Mouse (Mus musculus): ENCODE results near the gene Fzr1.

The Fzr1 gene

DNA sequence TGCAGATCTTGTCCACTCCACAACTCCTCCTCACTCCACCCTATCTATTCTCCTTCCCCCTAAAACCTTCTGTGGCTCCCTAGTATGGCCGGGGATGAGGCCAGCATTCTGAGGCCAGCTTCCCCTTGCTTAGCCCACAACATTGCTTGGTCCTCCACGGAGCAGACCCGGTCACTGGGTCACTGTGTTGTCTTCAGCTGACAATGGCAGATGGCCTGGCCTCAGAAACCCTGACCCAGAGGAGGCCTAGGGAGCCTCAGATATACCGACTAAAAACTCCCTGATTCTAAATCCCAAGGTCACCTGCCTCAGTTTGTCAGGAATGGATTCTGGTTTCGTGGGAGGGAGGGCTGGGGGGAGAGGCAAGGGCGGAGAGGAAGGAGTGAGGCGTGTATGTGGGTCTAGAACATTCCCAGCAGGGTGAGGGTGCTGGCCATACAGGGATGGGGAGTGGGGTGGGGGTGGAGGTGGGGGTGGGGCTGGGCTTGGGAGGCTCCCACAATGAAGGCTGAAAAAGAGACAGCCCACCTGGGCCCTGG lies 24.0 kb upstream of the Fzr1 start:
- DNase-seq (ENCODE audit: low read depth, low spot score) = no peak

DNA sequence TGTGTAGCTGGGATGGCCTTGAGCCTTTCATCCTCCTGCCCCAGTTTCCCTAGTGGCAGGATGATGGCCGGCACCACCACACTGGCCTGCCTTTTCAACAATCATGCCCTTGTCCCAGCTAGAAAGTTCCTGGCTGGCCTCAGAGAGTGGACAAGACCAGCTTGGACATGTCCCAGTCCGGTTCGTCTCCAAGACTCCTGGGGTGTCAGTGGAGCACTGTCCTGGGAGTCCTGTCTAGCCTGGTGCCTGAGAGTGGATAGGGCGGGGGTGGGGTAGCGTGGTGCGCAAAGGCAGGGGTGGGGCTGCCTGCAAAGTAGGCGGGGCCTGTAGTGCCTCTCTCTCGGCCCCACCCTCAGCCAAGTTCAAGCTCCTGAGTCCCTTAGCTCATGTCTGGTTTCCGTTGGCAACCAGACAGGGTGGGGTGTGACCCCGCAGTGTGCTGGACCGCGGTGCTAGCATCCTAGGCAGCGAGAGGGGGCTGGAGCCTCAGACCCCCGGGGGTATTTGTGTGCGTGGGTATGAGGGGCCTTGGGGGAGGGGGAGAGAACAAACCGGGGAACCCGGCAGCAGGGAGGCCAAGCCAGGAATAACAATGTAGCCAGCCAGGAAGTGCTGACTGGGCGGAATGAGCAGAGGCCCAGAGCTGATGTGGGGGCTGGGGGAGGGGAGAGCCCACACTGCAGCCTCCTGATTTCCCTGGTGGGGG lies 23.4 kb upstream of the Fzr1 start:
- DNase-seq (ENCODE audit: low read depth, low spot score) = peak; percentile 57

DNA sequence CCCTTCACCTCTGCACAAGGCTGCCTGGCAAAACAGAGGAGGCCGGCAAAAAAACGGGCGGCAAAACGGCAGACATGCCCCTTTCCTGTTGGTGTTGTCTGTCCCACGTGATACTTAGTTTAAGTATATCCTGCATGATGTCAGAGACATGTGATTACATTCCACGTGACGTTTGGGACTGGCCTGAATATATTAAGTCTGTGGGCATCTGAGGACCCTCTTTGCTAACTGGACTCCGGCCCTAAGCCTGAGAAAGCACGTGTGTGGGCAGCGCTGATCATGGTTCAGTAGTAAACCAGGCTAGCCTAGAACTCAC lies 22.8 kb upstream of the Fzr1 start:
- DNase-seq (ENCODE audit: low read depth, low spot score) = no peak

DNA sequence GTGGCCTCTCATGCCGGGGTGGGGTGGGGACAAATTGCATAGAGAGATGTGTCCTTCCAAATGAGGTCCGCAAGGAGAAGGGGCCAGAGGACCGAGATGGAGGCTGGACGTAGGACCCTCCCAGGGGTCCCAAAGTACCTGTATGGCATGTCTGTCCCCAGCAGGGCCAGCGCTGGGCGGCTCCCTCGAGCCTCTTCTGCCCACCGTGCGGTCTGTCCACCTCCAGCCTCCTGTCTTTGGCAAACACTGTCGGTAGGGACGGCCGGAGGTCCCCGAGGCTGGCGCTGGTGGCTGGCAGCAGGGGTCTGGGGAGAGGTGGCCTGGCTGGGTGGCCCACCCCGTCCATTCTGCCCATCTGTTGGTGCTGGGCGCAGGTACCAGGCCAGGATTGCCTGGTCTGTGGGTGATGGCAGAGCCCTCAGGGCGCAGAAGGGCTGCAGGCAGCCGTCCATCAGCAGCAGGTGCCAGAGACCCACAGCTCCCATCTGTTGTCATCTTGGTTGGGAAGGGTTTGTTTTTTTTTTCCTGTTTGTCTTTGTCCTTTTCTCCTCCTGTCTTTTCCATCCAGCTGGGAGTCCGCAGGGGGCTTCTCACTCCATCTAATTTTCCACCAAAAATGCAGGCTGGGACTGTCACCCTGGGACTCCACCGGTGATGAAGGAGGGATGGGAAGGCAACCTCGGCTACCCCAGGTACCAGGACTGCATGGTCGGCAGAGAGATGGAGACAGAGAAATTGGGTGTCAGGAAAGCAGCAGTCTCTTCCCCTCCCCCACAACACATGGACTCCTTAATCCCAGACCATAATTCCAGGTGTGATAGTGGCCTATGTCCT lies 22.3 kb upstream of the Fzr1 start:
- no peak for DNase-seq (ENCODE audit: low read depth, low spot score)

DNA sequence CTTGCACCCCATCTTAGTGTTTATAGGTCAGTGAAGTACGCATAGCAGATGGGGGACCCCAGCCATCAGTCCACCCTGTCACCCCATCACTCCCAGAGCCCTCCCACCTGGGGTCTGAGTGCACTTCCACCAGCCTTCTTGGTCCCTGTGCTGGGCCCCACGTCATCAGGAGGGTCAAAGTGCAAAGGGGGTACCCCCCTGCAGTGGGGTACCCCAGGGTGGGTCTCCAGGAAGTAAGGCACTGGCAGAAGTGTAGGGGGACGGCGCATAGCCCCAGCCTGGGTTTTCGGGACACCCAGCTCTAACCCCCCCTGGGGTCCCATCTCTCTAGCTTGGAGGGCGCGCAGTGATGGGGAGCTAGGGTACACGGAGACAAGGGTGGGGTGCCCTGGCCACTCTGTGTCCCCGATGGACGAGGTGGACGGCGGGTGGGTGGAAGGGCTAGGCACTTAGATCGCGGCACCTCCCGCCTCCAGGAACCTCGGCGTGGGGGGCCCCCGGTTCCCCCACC lies 21.5 kb upstream of the Fzr1 start:
- no peak for DNase-seq (ENCODE audit: low read depth, low spot score)

DNA sequence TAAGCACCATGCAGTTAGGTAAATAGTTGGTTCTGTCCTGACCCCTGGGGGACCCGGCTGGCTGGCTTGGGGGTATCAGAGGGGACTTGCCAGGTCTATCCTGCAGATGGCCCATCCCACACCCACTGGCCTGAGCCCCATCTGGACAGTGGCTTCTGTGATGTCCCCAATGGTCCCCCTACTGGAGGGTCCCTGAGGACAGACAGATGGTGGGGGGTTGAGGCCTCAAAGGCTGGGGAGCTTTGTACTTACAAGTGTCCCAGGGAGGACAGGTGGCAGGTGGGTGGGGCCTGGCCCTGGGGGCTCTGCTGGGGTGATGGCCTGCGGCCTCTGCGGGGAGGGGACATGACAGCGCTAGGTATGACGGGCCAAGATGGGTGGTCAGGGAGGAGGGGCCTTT lies 21.0 kb upstream of the Fzr1 start:
- no peak for DNase-seq (ENCODE audit: low read depth, low spot score)

DNA sequence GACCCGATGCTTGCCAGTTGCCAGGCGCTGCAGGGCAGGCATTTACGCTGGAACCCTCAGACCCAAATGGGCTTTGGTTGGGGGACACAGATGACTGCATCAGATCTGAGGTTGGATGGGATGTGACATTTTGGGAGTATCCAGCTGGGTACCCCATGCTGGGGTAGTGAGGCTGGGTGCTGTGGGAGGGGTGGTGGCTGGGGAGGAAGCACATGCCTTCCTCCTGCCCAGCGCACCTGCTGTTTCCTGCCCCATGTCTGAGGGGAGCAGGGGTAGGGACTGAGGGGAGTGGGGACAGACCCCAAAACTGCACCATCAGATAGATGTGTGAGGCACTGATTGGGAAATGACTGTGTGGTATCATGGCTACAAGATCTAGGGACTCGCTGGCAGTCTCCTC lies 18.4 kb upstream of the Fzr1 start:
- no peak for DNase-seq (ENCODE audit: low read depth, low spot score)

DNA sequence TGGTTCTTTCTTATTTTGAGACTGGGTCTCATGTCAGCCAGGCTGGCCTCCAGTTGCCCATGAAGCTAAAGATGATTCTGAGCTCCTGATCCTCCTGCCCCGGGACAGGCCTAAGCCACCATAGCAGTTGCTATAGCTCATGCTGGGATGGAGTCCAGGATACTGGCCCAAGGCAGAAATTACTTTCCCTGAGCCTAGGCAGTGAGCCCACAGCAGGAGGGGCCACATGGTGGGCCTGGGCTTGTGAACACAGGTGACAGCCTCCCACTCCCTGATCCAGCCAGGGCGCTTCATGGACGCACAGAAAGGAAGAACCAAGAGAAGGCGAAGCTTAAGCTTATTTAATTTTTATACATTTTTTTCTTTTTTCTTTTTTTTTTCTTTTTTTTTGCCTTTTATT lies 17.5 kb upstream of the Fzr1 start:
- DNase-seq (ENCODE audit: low read depth, low spot score) = no peak

DNA sequence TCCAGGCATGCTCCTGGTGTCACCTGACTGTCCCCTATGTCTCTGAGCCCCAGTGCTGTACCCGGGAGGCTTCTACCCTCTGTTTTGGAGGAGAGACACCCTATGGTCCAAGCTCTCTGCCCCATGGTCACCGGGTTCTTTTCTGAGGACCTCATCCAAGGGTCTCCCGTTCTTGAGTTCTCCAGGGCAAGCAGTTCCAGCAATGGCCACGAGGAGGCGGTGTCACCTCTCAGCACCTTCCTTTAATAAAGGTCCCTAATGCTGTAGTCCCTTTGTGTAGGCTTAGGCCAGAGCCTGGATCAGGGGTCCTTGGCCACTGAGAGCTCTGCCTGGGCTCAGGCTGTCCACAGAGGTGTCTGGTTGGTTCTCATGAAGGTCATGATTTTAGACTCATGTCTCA lies 16.8 kb upstream of the Fzr1 start:
- peak; percentile 76 for DNase-seq (ENCODE audit: low read depth, low spot score)

DNA sequence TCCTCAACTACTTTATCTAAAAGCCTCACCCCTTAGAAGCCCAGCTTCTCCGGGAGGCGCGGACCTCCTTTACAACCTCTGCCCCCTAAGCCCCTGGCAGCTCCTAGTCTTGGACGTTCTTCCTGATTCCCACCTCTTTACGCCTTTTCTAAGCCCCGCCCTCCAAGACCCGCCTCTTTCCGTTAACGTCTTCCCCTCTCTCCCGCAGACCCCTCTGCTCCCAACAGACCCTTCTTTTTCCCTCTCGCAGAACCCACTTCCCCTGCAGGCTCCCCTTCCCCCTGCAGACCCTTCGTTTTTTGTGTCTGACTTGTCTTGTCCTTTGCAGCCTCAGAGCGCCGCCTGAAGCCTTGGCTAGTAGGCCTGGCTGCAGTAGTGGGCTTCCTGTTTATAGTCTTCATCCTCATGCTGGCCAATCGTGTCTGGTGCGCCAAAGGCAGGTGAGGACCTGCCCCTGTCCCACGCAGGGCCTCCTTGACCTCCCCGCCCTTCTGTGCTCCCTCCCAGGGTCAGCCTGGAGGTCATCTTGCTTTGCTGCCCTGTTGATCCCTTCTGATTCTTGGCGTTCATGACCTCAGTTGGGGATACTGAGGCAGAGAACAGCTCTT lies 15.2 kb upstream of the Fzr1 start:
- no peak for DNase-seq (ENCODE audit: low read depth, low spot score)

DNA sequence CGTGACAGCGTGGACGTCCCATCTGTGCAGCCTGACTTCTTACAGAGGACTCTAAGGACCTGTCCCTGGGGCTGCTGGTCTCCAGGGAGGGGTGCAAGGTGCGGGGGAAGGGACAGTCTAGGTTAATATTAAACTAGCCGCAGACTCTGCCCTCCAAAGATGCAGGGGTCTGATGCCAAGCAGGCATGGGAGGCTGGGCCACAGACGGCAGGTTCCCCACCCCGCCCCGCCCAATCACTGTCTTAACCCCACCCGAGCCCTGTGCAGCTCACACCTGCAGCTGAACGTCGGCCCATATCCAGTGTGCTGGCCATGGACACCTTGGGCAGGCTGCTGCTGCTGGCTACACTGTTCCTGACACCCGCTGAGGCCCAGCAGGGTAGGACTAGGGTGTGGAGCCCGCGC lies 14.5 kb upstream of the Fzr1 start, which contains the start of gene Smim24:
TSS of gene Smim24 (plus strand) at position 271 of the 405 bp plus-strand sequence.
- no peak for DNase-seq (ENCODE audit: low read depth, low spot score)

DNA sequence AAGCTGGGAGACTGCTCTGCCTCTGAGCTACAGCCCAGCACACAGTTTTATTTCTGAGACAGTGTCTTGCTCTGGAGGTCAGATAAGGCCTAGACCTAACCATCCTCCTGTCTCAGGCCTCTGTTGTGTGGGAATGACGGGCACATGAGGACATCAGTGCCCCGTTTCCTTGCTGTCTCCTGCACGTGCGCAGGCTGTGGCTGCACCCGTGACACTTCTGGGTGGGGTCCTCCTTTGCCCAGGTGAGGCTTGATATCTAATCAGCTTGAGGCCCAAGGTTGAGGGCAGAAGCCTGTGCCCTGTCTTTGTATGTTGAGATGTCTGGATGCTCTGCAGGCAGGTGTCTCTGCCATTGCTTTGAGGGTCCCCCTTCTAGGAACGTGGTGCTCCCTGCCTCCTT lies 14.0 kb upstream of the Fzr1 start:
- no peak for DNase-seq (ENCODE audit: low read depth, low spot score)

DNA sequence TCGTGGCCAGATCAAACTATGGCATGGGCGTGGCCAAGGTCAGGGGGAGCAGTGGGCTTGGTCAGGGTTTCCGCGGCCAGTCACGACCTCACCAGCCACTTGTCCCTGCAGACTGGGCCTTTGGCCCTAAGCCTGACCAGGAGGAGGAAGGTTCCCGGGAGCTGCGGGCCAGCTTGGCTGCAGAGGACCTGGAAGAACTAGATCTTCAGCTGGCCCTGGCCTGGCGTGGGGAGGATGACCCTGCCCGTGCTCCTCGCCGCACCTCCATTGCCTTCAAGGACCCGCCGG lies 12.3 kb upstream of the Fzr1 start:
- DNase-seq (ENCODE audit: low read depth, low spot score) = no peak

DNA sequence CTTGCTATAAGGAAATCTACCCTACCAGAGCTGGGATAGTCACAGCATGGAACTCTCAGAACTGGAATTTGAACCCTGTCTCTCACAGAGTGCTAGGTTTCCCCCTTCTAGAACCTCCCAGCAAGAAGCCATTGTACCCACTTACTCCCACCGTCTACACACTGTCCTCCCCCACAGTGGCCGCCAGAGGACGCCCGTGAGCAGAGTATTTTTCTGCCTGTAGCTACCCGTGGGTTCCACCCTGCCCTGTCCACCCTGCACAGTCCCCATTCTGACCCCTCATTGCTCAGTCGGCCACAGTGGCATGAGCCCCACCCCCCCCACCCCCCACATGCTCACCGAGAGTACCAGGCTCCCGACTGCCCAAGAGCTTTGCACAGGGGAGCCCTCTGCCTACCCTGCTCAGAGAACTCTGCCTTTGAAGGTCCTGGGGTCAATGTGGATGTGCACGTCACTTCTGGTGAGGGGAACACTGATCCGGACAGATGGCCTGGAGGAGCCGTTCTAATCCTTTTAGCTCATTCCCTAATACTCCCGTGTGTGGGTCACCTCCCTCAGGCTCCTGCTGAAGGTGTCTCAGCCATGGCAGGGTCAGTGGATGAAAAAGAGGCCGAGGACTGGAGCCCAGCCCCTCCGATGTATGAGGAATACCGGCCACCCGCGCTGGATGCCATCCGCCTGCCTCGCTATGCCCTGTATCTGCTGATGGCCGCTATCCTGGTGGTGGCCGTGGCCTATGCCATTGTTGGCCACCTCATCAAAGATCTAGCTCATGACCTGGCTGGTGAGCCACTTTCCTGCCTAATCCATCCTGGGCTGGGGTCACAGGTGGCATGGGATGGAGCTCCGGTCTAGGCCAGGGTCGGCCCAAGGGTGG lies 11.7 kb upstream of the Fzr1 start:
- peak; percentile 75 for DNase-seq (ENCODE audit: low read depth, low spot score)

DNA sequence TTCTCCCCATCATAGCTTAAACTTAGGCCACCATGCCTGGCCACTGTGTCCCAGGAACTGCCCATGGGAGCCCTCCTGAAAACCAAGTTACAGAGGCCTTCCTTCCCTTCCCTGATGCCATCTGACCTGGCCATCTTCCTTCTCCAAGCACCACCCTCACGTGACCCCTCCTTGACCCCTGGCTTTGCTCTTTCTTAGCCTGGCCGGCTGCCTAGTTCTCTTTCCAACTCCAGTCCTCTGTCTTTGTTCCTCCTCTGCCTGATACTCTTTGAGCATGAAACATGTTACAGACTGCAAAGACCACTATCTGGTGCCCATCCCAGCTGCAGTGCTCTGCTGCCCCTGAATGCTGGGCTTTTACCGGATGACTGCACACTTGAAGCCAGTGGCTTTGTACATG lies 11.1 kb upstream of the Fzr1 start:
- peak; percentile 45 for DNase-seq (ENCODE audit: low read depth, low spot score)

DNA sequence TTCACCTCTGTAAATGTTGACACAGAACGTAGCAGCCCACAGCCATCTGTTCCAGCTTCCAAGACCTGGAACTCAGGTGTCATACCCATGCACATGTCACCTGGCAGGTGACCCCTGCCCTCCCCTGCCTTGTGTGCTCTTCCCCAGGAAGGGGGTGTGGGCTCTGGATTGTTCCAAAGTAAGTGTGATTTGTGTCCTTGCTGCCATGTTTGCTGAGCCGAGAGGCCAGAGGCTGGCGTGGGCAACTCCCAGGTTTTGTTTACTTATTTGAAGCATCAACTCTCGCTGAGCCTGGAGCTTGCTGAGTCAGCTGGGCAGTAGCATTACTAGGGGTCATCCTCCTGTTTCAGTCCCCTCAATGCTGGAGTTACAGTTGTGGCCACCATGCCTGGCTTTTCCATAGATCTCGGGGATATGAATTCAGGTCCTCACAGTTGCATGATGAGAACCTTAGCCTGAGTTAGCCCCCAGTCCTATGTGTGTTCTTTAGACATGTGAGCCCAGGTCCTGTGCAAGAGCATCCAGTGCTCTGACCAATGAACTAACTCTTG lies 10.3 kb upstream of the Fzr1 start, which contains the start of gene Gm48552:
TSS of gene Gm48552 (plus strand) at position 501 of the 551 bp plus-strand sequence.
- no peak for DNase-seq (ENCODE audit: low read depth, low spot score)

DNA sequence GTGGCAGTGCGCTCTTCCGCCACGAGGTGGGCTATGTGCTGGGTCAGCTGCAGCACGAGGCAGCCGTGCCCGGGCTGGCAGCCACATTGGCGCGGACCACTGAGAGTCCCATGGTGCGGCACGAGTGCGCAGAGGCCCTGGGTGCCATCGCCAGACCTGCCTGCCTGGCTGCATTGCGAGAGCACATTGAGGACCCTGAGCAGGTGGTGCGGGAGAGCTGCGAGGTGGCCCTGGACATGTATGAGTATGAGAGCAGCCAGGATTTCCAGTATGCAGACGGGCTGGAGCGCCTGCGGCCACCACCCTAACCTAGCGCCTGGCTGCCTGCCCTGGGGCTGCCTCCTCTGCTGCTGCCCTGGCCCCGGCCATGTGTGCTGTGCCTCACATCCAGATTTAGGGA lies 9.4 kb upstream of the Fzr1 start:
- DNase-seq (ENCODE audit: low read depth, low spot score) = no peak

DNA sequence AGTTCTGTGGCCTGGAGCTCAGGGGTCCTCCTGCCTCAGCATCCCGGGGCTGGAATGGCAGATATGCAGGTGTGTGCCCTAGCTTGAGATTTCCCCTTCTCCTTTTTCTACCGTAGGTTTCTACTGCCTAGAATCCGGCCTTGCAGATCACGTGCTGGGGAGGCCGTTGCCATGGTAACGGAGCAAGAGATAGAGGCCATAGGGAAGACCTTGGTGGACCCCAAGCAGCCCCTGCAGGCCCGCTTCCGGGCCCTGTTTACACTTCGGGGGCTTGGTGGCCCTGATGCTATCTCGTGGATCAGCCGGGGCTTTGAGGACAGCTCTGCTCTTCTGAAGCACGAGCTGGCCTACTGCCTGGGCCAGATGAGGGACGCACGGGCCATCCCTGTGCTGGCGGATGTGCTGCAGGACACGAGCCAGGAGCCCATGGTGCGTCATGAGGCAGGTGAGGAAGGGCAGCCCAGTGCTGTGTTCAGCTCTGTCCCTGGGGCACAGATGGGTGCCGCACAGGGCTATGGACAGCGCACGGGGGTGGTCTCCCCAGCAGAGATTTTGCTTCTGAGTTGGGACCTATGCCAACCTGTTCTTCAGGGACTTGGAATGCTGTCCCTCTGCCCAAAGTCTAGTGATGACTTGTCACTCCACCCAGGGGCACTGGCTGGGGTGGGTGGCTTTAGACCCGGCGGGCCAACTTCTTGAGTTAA lies 7.4 kb upstream of the Fzr1 start:
- DNase-seq (ENCODE audit: low read depth, low spot score) = no peak

DNA sequence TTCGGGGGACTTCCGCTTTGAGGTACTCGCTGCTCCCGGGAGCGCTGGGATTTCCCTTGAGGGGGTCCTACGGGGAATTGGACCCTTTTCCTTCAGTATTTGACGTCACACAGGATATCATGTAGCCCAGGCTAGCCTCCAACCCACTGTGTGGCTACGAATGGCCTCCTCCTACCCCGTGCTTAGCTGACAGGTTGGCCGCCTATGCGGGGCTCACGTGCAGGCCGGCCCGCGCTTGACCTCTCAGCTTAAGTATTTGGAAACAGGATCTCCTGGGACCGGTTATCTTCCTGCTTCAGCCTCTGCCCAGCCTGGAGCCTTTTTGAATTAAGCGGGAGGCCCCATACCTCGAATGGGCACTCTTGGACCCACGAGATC lies 6.3 kb upstream of the Fzr1 start:
- DNase-seq (ENCODE audit: low read depth, low spot score) = peak; percentile 59

DNA sequence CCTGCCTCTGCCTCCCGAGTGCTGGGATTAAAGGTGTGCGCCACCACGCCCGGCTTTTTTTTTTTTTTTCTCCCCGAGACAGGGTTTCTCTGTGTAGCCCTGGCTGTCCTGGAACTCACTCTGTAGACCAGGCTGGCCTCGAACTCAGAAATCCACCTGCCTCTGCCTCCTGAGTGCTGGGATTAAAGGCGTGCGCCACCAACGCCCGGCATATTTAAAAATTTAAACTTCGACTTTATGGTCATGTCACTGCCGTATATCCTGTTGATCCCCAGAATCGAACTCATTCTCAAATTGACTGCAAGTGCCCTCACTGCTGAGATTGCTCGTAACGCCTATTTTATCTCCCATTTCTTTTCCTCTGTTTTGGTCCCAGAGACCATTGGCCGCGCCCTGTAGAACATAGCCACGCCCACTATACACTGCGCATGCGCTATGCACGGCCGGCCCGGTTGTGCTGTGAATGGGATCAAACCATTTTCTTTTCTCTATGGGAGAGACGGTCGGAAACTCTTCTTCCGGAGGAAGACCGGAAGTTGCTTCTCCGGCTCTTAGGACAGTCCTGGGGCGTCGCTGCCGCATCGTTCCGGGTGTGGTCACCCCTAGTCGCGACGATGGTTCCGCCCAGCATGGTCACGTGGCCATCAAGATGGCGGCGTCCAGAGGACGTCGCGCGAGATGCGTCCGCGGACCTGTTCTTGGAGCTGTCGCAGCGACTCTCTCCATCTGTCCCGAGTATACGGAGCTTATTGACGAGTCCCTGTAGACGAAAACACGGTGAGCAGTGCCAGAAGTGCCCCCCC lies 5.7 kb upstream of the Fzr1 start, which contains the start of the genes Dohh and Gm48551:
TSS of gene Dohh (plus strand) at position 627 of the 803 bp plus-strand sequence.
TSS of gene Gm48551 (plus strand) at position 665 of the 803 bp plus-strand sequence.
- DNase-seq (ENCODE audit: low read depth, low spot score) = peak; percentile 99

Data from 3T3-L1 (cell line).